Mouse (Mus musculus) layer of hippocampus, postnatal 10 days (tissue): ENCODE measurements at regions not wholly inside any gene's neighbourhood (a gene's known extent, or its start where the extent isn't known, plus 50 kb on each side); places are given as distances from the start of the nearest gene placed in this dataset.

Source experiments
- DNase-seq, 2 experiments: peaks; one replicate each; pipeline ENCODE4 v3.0.0; 2021; ENCODE audit warnings: low spot score in 2 of 2

- DNase-seq = no peak
Measured at GRCm38 (mm10) chr13:39702621-39703020, 658.6 kb downstream of the Ofcc1 start.

- no peak for DNase-seq
Measured at GRCm38 (mm10) chr13:39691291-39692024, 669.8 kb downstream of the Ofcc1 start.

GRCm38 (mm10) chr13:39664548-39664947, 696.7 kb downstream of the Ofcc1 start:
- DNase-seq = no peak

- peak; percentile 10 to 33 for DNase-seq
Measured at GRCm38 (mm10) chr13:39649457-39649856, 688.8 kb upstream of the Slc35b3 start.

GRCm38 (mm10) chr13:39647367-39647766, 686.7 kb upstream of the Slc35b3 start:
- DNase-seq = peak; percentile 54 to 72

GRCm38 (mm10) chr13:39631506-39632132, 670.9 kb upstream of the Slc35b3 start:
- peak; percentile 6 to 12 for DNase-seq
